Mouse (Mus musculus) urinary bladder, postnatal 10 days (tissue): ENCODE results near the gene Tada2a.

Experiments used
- DNase-seq: peaks from one replicate; pipeline ENCODE4 v3.0.0; 2022; ENCODE audit warnings: low spot score

Gene Tada2a

GRCm38 (mm10) chr11:84128943-84129798, at the start of gene Tada2a, which contains the start of gene Acaca:
TSS of gene Tada2a (minus strand) at chr11:84129600.
TSS of gene Acaca (plus strand) at chr11:84129672.
- peak; percentile 16 for DNase-seq

- no peak for DNase-seq
Measured at GRCm38 (mm10) chr11:84178571-84178970, 49.2 kb upstream of the Tada2a start.

GRCm38 (mm10) chr11:84172539-84173435, 43.4 kb upstream of the Tada2a start:
- DNase-seq, result no peak

- DNase-seq, result no peak
Measured at GRCm38 (mm10) chr11:84168701-84169288, 39.4 kb upstream of the Tada2a start.

- no peak for DNase-seq
Measured at GRCm38 (mm10) chr11:84167046-84167526, 37.7 kb upstream of the Tada2a start, which contains the start of gene Gm11437. TSS of gene Gm11437 (minus strand) at chr11:84167476.

GRCm38 (mm10) chr11:84164561-84164960, 35.2 kb upstream of the Tada2a start:
- no peak for DNase-seq

- DNase-seq, result no peak
Measured at GRCm38 (mm10) chr11:84164123-84164522, 34.7 kb upstream of the Tada2a start.

- DNase-seq, result no peak
Measured at GRCm38 (mm10) chr11:84156535-84157262, 27.3 kb upstream of the Tada2a start.

GRCm38 (mm10) chr11:84150884-84151283, 21.5 kb upstream of the Tada2a start:
- no peak for DNase-seq

GRCm38 (mm10) chr11:84146081-84146480, 16.7 kb upstream of the Tada2a start:
- DNase-seq, result no peak

- no peak for DNase-seq
Measured at GRCm38 (mm10) chr11:84145201-84145798, 15.9 kb upstream of the Tada2a start.

- no peak for DNase-seq
Measured at GRCm38 (mm10) chr11:84141752-84142151, 12.4 kb upstream of the Tada2a start.

- no peak for DNase-seq
Measured at GRCm38 (mm10) chr11:84136453-84136852, 7.1 kb upstream of the Tada2a start.

GRCm38 (mm10) chr11:84134331-84134860, 5.0 kb upstream of the Tada2a start:
- DNase-seq, result no peak

- DNase-seq, result no peak
Measured at GRCm38 (mm10) chr11:84129799-84130185, 392 bp upstream of the Tada2a start.

- no peak for DNase-seq
Measured at GRCm38 (mm10) chr11:84127977-84128376, 1.4 kb downstream of the Tada2a start.

- DNase-seq, result no peak
Measured at GRCm38 (mm10) chr11:84121051-84121956, 8.1 kb downstream of the Tada2a start.

GRCm38 (mm10) chr11:84117431-84117830, 12.0 kb downstream of the Tada2a start:
- no peak for DNase-seq

GRCm38 (mm10) chr11:84116221-84116620, 13.2 kb downstream of the Tada2a start:
- DNase-seq, result no peak

GRCm38 (mm10) chr11:84115646-84116045, 13.8 kb downstream of the Tada2a start:
- DNase-seq, result no peak
